Mouse (Mus musculus): Measurements from ENCODE around the gene Smim13. TPM values are rescaled to one million over a fixed set of nuclear protein-coding genes. Genes with fewer than 3 reads are reported as not detected.

Gene Smim13
- polyA plus RNA-seq, 1 experiment = 0.67 TPM

DNA sequence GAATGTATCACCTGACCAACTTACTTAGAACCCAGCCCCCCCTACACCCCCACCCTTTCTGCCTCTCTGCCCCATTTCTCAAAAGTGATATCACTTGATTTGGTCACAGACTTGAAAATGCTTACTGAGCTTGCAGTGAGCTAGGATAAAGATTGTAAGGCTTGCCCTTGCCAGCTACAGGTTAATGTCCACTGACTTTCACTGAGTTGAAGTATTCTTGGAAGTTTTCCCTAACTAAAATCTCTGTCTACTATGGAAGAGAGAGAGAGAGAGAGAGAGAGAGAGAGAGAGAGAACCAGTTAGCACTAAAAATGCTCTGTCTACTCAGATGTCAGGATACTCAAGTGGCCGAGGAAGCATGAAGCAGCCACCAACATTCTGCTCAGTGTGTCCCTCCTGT is 30.6 kb upstream of the Smim13 start:
- Histone ChIP-seq H3K4me3 (replicated peaks) (no peak overlapping the region), H3K4me1 (peaks cover 10% of the 10 kb centered on the region), H3K27me3 (replicated peaks) (peaks cover 44% of the 10 kb centered on the region), H3K9me3 (peaks cover 32% of the 10 kb centered on the region), H3K36me3 (replicated peaks; ENCODE audit: low read length) (no peaks in the 10 kb centered on the region)
- TF ChIP-seq GATA1 (IDR thresholded peaks at IDR 0.05; ENCODE audit: borderline replicate concordance, low read length) (no peak), FLI1 (IDR thresholded peaks at IDR 0.05; ENCODE audit: low read length) (no peak)

- Histone ChIP-seq H3K27me3 (replicated peaks) (peaks cover 45% of the 10 kb centered on the region), H3K36me3 (replicated peaks; ENCODE audit: low read length) (no peaks in the 10 kb centered on the region), H3K4me1 (peaks cover 10% of the 10 kb centered on the region), H3K4me3 (replicated peaks) (peak overlapping the region; percentile 90), H3K9me3 (peaks cover 37% of the 10 kb centered on the region)
- no peak for TF ChIP-seq FLI1 (IDR thresholded peaks at IDR 0.05; ENCODE audit: low read length)
- no peak for TF ChIP-seq GATA1 (IDR thresholded peaks at IDR 0.05; ENCODE audit: borderline replicate concordance, low read length)
Observed at GRCm38 (mm10) chr13:41219687-41220303, 29.8 kb upstream of the Smim13 start.

- Histone ChIP-seq H3K27me3 (replicated peaks) (peaks cover 43% of the 10 kb centered on the region), H3K9me3 (peaks cover 37% of the 10 kb centered on the region), H3K4me3 (replicated peaks) (peak within 1 kb of the TSS; percentile 90), H3K4me1 (peaks cover 10% of the 10 kb centered on the region), H3K36me3 (replicated peaks; ENCODE audit: low read length) (no peaks in the 10 kb centered on the region)
- no peak for TF ChIP-seq FLI1 (IDR thresholded peaks at IDR 0.05; ENCODE audit: low read length)
- no peak for TF ChIP-seq GATA1 (IDR thresholded peaks at IDR 0.05; ENCODE audit: borderline replicate concordance, low read length)
Observed at GRCm38 (mm10) chr13:41220304-41220834, 29.3 kb upstream of the Smim13 start, which contains the start of gene Elovl2. Gene Elovl2 (minus strand): TSS chr13:41220405.

GRCm38 (mm10) chr13:41226513-41226912 is 23.1 kb upstream of the Smim13 start:
- Histone ChIP-seq H3K36me3 (replicated peaks; ENCODE audit: low read length) (no peaks in the 10 kb centered on the region), H3K4me1 (no peaks in the 10 kb centered on the region), H3K4me3 (replicated peaks) (no peak overlapping the region), H3K9me3 (peaks cover 27% of the 10 kb centered on the region), H3K27me3 (replicated peaks) (peaks cover 11% of the 10 kb centered on the region)
- TF ChIP-seq GATA1 (IDR thresholded peaks at IDR 0.05; ENCODE audit: borderline replicate concordance, low read length) (no peak), FLI1 (IDR thresholded peaks at IDR 0.05; ENCODE audit: low read length) (no peak)

DNA sequence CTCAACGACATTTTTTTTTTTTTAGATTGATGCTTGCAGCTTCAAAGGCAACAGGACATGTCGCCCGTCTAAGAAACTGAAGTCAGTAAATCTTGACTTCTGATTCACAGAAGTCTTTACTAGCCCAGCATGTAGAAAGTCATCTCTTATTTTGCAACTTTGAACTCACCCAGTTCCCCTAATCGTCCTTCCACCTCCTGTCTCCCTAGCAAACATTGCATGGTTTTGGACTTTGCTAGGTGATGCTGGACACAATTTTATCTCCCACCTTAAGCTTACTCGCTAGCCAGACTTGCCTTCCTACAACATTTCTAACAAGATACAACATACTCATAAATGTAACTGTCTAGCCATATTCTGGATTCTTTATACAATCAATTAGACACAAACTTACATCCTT is 21.6 kb upstream of the Smim13 start:
- Histone ChIP-seq H3K9me3 (peaks cover 13% of the 10 kb centered on the region), H3K36me3 (replicated peaks; ENCODE audit: low read length) (no peaks in the 10 kb centered on the region), H3K27me3 (replicated peaks) (peaks cover 7% of the 10 kb centered on the region), H3K4me3 (replicated peaks) (no peak overlapping the region), H3K4me1 (no peaks in the 10 kb centered on the region)
- TF ChIP-seq FLI1 (IDR thresholded peaks at IDR 0.05; ENCODE audit: low read length) = no peak
- no peak for TF ChIP-seq GATA1 (IDR thresholded peaks at IDR 0.05; ENCODE audit: borderline replicate concordance, low read length)

- TF ChIP-seq GATA1 (IDR thresholded peaks at IDR 0.05; ENCODE audit: borderline replicate concordance, low read length) = no peak
- no peak for TF ChIP-seq FLI1 (IDR thresholded peaks at IDR 0.05; ENCODE audit: low read length)
- Histone ChIP-seq H3K4me3 (replicated peaks) (no peak overlapping the region), H3K27me3 (replicated peaks) (peaks cover 2% of the 10 kb centered on the region), H3K36me3 (replicated peaks; ENCODE audit: low read length) (no peaks in the 10 kb centered on the region), H3K4me1 (no peaks in the 10 kb centered on the region), H3K9me3 (no peaks in the 10 kb centered on the region)
Observed at GRCm38 (mm10) chr13:41230256-41230655, 19.4 kb upstream of the Smim13 start.

DNA sequence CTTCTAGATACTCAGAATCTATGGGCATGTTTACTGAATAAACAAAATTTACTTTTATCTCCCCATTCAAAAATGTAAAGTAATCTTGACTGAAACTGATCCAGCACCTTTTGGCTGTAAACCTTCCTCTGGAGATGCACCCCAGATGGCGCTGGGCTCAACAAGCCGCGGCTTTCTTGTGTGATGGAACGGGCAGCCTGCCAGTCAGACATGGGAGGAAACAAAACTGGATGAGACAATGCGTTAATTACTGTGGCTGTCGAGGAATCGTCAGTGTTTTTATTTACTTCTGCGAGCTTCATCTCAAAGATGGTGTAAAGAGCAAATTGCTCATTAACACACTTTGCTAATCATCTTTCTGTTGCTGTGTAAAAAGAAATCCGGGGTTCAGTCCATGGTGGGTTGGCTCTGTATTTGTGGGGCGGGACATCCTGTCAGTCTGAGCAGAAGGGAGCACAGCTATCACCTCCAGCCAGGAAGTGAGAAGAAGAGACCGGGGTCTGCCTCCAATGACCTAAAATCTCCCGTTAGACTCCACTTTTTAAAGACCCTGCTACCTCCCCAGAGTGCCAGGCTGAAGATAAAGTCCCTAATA is 18.2 kb upstream of the Smim13 start:
- Histone ChIP-seq H3K9me3 (no peaks in the 10 kb centered on the region), H3K27me3 (replicated peaks) (peaks cover 6% of the 10 kb centered on the region), H3K36me3 (replicated peaks; ENCODE audit: low read length) (no peaks in the 10 kb centered on the region), H3K4me3 (replicated peaks) (no peak overlapping the region), H3K4me1 (peaks cover 8% of the 10 kb centered on the region)
- TF ChIP-seq GATA1 (IDR thresholded peaks at IDR 0.05; ENCODE audit: borderline replicate concordance, low read length) (no peak), FLI1 (IDR thresholded peaks at IDR 0.05; ENCODE audit: low read length) (no peak)

GRCm38 (mm10) chr13:41232209-41232608 is 17.4 kb upstream of the Smim13 start:
- Histone ChIP-seq H3K9me3 (no peaks in the 10 kb centered on the region), H3K4me3 (replicated peaks) (no peak overlapping the region), H3K4me1 (peaks cover 8% of the 10 kb centered on the region), H3K36me3 (replicated peaks; ENCODE audit: low read length) (no peaks in the 10 kb centered on the region), H3K27me3 (replicated peaks) (peaks cover 8% of the 10 kb centered on the region)
- TF ChIP-seq FLI1 (IDR thresholded peaks at IDR 0.05; ENCODE audit: low read length) = no peak
- TF ChIP-seq GATA1 (IDR thresholded peaks at IDR 0.05; ENCODE audit: borderline replicate concordance, low read length) = no peak

DNA sequence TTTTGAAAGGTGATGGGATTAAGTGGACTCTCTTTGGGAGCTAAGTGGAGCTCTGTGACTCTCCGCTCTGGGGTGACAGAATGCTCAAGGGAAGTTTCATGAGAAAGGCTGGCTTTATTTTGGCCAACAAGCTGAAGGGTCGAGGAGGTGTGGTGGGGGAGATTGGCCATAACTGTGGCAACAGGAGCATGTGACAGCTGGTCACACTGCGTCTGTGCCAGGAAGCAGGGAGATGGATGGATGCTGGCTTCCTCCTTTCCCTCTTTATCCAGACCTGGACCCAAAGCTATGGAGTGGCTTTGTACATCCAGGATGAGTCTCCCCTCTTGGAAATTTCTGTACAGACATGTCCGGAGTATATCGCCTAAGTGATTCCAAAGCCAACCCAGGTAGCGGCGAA is 16.4 kb upstream of the Smim13 start:
- H3K4me1 ChIP-seq = peaks cover 8% of the 10 kb centered on the region
- H3K4me3 ChIP-seq (replicated peaks) = no peak overlapping the region
- TF ChIP-seq FLI1 (IDR thresholded peaks at IDR 0.05; ENCODE audit: low read length) (no peak), GATA1 (IDR thresholded peaks at IDR 0.05; ENCODE audit: borderline replicate concordance, low read length) (no peak)
- no peaks in the 10 kb centered on the region for H3K36me3 ChIP-seq (replicated peaks; ENCODE audit: low read length)
- peaks cover 13% of the 10 kb centered on the region for H3K27me3 ChIP-seq (replicated peaks)
- no peaks in the 10 kb centered on the region for H3K9me3 ChIP-seq

DNA sequence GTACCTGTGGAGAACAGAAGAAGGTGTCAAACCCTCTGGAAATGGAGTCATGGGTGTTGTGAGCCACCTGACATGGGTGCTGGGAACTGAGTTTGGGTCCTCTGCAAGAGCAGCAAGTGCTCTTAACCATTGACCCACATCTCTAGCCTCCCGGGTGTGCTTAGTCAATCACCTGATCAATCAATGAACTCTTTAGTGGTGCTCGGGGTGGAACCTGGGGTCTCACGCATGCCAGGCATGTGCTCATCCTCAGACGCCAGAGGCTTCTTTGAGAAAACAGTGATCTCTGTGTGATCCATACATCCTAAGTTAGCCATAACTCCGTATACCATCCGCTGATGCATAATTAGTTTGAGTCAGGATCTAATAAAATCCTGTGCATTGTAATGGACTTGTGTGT is 14.5 kb upstream of the Smim13 start:
- Histone ChIP-seq H3K9me3 (no peaks in the 10 kb centered on the region), H3K4me1 (peaks cover 8% of the 10 kb centered on the region), H3K4me3 (replicated peaks) (no peak overlapping the region), H3K36me3 (replicated peaks; ENCODE audit: low read length) (no peaks in the 10 kb centered on the region), H3K27me3 (replicated peaks) (peaks cover 21% of the 10 kb centered on the region)
- no peak for TF ChIP-seq FLI1 (IDR thresholded peaks at IDR 0.05; ENCODE audit: low read length)
